Mouse (Mus musculus) naive thymus-derived CD4-positive, alpha-beta T cell, adult 2 months (primary cell): ENCODE data around the gene Pigk.
"Not testable (repeated sequence)": the region's sequence is repeated elsewhere in the genome, so short reads cannot be mapped to it uniquely, and the experiment has no call there.

Experiments
- DNase-seq: peaks from one replicate; pipeline ENCODE4 v3.0.0-alpha.2; 2011; ENCODE audit warnings: low read depth

Gene Pigk

DNA sequence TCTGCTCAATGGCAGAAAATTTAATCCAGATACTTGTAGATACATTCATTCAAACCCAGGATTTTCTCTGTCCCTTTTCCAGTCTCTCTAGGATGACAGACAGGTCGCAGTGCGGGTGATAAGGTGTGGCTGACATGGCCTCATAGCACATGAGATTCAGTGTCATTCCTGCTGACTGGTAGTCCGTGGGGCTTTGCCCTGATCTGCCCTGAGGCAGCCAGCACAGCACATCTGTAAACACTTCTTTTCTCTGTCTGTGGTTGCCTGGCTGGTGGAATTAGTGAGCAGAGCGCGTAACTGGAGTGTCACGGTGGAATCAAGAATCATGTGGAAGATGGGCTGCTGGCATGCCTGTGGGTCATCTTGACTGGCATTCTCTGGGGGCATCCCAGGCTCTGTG, 56.2 kb downstream of the Pigk start:
- DNase-seq: no peak

DNA sequence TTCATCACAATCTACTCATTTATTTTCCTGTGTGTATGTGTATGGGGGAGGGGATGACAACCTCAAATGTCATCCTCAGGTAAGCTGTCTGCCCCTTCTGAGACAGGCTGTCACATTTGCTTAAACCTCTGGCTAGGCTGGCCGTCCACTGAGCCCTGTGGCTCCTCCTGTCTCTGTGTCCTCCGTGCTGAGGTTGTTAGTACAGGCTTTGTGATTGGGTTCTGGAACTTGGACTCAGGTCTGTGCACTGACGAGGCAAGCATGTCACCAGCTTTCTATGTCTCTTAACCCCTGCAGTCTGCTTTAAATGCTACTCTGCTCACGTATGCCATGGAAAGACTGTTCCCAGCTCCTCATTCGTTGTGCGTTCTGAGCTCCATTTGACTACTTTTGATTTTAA, 62.5 kb downstream of the Pigk start:
- DNase-seq: no peak

DNA sequence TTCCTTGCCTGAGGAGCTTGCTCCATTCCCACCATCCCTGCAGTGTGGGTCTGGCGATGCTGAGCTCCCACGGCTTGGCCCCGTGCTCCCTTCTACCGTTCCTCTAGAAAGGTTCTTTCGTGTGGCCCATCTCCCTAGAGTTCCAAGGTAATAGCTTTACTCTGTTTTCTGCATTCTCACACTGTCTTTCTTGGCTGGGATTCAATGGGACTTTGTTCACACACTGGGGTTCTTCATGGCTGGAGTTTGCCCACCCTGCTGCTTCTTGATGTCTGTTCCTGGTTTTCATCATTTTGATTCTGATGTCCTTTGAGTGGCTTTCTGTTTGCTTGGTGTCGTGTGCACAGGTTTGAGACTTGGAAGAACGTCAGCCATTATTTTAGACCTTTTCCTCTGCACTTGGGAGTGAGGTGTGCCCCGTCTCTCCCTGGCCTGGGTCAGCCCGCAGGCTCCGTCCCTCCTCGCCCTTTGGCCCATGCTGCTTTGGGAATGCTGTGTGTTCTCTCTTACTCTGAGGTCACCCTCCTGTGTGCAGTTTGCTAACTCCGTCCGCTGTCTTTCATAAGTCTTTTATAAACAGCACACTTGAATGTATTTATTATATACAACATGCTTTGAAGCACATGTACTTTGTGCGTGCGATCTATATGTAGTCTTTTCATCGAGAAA, 63.1 kb downstream of the Pigk start:
- DNase-seq: no peak

DNA sequence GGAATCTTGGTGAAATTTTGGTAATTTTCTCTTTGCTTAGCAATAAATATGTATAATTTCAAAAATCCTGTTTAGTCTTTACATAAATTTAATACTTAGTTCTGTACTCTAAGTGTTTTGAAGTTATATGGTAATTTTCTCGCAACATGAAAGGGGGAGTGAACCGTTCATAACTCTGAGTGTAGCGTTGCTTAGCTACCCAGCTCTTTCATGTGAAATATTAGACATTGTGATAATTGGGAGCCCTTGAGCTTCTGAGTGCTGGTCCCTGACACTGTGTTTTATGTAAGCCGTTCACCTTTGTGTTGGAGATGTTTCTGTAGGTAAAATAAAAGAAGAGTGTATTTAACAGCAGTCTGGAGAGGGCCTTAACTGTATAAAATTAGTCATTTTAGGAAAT, 65.9 kb downstream of the Pigk start:
- no peak for DNase-seq

DNA sequence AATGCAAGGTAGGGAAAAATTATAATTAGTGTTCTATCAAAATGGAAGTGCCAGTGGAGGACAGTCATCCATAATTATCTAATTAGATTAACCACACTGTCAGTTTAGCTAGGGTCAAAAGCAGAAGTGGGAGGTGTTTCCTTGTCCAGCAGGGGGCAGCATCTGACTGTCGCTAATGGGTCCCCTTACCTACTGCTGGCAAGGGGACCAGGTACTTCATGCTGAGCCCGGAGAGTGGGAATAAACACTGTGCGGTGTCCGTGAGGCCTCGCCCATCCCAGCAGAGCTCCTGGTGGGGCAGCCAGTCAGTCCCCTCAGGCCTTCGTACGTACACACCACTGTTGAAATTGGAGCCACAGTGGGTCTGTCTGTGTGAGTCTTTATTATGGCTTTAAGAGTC, 69.9 kb downstream of the Pigk start:
- DNase-seq: peak; percentile 84

DNA sequence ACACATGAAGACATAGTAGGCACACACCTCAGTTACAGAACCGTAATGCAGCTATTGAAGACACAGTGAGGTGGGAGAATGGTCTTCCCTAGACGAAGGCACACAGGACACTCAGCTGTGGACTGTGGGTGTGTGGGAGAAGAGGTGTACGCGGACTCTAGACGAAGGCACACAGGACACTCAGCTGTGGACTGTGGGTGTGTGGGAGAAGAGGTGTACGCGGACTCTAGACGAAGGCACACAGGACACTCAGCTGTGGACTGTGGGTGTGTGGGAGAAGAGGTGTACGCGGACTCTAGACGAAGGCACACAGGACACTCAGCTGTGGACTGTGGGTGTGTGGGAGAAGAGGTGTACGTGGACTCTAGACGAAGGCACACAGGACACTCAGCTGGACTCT, 70.5 kb downstream of the Pigk start:
- DNase-seq: not testable (repeated sequence)

DNA sequence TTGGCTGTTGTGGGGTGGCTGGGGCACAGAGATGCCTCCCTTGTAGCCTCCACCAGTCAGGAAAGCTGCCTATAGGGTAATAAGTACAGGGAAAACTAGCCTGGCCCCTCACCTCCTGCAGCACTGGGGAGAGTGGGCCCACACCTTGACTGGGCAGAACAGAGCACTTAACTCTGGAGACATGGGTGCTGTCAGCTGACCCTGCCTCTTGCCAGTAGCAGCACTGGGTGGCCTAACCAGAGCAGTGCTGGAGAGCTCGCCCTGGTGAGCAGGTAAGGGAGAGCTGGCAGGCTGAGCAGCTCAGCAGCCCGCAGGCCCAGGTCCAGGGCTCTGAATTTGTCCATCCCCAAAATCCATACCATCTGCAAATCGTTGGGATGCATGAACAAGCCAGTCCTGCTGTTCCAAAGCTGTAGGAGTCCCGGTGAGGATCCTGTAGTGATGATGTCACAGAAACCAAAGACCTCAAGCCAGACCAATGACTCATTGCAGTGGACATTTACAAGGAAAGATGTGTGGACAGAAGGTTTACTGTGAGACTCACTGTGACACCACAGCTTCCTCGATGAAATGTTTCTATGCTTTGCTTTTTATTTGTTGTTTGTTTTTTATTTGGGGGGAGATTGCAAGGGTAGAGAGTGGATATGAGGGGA, 74.5 kb downstream of the Pigk start:
- not testable (repeated sequence) for DNase-seq

DNA sequence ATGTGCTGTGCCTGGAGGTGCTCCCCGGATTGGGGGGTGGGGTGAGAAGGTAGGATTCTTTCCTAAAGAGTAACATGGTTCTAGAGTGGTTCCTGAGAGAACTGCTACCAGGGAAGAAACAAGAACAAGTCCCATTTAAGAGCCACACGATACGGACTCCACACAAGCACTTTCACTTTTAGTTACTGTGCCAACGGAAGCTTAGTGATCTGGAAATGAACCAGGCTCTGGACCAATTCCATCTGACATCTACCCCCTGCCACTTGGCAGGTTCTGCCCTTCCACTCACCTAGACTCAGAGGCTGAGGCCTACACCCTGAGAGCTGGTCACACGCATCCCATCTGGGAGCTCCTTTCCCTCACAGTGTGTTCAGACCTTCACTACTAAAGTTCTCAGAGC, 78.7 kb downstream of the Pigk start:
- no peak for DNase-seq

DNA sequence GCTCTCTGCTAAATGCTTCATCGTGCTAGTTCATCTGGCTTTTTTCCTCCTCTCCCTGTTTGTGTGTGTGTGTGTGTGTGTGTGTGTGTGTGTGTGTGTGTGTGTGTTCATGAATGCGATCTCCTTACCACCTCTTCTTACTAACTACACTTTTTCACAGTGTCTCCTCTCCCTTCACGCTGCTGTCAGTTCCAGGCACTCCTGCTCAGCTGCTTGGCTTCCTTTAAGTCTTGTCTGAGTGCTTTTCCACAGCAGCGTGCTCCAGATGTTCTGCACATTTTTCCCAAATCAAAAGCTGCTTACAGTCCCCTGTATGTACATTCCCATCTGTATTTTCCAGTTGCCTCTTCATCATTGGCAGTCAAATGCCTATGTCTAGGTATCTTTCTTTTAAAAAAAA, 79.1 kb downstream of the Pigk start:
- DNase-seq: no peak

DNA sequence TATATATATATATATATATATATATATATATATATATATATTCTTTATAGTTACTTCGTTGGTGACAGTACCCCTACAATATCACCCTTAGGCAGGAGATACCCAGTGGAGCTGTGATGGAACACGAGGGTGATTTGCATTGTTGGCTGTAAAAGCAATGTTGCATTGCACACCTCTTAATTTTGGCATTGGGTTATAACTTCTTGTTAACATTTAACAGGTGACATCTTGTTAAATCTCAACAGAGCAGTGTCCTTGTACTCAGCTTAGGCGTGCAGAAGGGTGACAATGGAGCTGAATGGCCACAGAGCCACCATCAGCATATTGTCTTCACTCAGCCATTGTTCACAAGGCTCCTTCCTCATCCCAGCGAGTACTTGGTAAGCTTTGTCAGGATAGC, 82.3 kb downstream of the Pigk start:
- DNase-seq: no peak

DNA sequence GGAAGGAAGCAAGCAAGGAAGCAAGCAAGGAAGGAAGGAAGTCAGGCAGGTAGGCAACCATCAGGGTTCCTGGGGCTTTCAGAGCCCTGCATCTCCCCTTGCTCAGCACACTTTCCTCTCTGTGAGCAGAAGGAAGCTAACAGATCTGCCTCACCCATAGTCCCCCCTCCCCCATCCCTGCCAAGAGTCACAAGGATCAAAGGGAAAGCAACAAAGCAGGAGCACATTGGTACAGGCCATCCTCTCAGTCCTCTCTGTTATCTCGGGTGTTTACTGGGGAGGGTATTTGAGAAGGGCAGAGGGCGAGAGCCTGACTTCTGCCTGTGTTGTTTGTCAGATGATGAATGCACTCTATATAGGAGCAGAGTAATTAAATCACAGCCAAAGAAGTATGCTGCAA, 83.5 kb downstream of the Pigk start:
- no peak for DNase-seq

DNA sequence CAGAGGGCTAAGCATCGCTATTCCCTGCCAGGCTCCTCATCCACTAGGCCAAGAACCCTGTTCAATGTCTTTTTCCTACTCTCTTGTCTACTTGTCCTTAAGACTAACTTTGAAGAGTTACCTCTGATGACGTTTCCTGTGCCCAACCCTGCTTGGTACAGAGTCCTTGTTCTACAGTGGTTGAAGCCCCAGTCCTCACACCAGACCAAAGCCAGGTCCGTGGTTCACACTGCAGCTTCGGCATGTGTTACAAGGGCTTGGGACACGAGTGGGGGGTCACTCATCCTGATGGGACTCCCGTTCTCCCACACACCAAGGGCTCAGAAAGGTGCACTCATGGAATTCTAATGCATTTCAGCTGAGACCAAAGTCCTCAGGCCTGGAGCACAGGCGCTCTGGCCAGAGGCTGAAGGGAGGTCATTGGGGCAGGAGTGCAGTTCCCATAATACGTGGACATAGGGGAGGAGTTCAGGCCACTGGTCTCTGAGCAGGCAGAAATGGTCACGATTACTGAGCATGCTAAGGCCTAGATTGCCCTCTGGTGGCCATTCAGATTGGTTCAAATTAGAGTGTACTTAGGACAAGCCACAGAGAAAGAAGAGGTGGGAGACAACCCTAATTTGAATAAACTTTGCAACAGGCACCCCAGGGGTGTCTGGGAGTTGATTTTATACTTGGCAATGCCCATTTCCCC, 86.0 kb downstream of the Pigk start:
- peak; percentile 43 for DNase-seq

DNA sequence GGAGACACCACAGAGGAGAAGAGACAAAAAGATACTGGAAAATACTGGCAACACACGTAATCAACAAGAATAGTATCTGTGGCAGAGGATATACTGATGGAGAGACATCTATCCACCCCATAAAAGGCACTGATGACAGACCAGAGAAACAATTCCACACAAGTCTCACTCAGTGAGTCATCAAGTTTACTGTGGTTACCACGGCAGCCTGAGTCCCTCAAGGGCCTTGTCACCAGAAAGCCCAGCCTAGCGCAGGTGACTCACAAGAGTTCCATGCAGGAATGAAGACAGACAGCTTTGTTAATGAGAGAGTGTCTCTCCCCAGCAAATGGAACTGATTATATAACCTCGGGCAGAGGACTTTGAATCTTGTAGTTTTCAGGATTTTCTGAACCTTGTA, 100.0 kb downstream of the Pigk start:
- no peak for DNase-seq

DNA sequence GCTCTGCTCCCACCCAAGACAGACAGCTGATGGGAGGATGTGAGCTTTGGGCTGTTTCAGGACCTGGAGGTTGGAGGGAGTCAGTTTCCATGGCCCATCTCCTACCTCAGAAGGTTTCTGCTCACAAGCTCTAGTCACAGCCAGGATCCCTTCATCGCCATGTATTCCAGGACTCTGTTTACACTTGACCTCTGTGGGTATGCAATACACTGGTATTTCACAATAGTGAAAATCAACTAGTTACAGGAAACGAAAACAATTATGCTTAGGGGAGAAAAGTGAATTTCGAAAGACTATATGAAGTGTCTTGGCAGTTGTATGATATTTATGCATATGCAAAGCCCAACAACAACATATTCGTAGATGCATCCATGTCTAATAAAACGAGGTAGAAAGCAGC, 101.2 kb downstream of the Pigk start:
- DNase-seq: no peak

DNA sequence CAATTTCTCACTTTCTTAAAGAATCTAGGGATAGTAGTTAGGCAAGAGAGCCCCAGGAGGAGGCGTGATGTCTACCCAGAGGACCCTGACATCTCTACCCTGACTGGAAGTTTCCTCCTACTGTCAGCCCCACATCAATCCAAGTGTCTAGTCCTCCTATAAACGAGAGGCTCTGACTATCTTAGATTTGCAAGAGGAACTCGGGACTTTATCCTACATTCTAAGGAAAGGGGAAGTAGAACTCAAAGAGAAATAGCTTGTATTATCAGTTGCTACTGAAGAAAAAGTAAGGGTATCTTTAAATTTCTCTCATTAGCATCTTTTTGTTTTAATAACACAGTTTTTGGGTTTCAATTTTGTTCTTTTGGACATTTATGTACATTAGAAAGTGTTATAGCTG, 106.5 kb downstream of the Pigk start:
- no peak for DNase-seq

DNA sequence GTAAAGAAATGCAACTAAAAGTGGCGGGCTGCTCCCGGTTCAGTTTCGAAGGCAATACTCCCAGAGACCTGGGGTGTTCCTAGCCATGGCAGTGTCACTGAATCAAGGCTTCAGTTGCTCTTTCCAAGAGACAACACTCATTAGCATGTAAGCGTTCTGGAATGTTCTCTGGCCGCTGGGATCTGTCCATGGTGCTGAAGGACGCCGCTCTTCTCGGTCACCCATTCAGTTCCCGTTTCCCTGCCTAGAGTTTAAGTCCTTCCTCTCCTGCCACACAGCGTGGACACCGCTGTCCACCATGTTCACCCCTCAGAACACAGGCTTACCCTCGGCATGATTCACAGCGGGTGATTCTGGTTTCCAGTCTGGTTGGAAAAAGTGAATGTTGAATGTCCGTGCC, 107.3 kb downstream of the Pigk start:
- DNase-seq: peak; percentile 37

DNA sequence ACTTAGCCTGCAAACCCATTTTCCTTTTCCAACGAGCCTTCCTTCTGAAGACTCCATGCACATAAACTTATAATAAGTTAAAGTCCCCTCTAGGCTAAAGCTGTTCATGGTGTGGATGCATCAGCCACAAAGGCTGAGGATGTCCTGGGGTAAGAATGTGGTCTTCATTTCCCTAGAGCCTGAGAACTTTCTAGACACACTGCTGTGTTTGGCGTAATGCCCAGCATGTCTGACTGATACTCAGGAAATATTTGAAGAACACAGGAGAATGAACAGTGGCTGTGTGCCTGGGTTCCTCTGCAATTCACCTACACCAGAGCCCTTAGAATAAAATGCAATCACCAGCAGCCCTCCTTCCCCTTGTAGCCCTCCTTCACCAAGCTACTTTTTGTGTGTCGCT, 117.5 kb downstream of the Pigk start:
- no peak for DNase-seq

DNA sequence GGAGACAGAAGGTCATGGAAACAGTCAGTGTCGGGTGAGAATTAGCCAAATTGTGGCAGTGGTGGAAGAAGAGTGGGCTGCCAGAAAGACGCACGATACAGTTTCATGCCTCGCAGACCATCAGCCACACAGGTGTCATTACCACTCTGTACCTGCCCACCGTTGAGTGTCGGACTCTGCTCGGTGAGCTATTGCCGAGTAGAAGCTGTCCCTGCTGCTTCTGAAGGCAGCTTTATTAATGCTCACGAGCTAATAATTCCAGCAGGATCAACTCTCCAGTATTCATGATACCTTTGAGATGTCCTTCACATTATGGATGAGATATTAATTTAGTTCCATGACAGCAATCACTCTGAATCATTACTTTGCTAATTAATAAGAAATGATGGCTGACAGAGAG, 118.1 kb downstream of the Pigk start:
- DNase-seq: no peak

DNA sequence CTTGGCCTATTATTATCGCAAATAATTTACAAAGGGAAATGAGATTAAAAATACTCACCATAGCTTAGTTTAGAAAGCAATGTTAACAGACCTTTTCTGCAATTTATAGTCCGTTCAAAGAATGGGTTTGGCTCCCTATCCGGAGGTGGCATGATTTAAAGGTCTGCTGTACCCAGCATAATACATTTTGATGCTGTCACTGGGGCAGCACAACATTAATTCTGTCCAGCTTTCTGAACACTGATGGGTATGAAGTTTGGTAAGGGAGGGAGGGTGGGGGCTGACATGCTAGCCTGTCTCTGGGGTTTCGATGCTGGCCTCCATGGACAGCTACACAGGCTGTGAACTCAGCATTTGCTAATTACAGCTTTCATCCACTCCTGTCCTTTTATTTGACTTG, 118.5 kb downstream of the Pigk start:
- no peak for DNase-seq

DNA sequence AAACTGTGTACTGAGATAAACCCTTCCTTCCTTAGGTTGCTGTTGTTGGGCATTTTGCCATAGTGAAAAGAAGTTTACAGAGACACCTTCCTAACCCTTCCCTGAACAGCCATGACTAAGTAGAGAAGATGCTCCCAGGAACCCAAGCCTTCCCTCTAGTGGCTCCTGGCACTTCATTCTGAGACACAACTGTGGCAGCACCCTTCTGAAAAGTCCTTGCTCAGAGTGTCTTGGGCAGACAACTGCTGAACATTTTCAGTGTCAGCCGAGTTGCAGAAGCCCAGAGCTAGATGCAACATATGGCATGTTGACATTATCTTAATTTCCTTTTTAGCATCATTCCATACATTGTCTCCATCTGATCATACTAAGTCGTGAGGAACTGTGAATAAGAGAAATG, 123.5 kb downstream of the Pigk start:
- DNase-seq: no peak

DNA sequence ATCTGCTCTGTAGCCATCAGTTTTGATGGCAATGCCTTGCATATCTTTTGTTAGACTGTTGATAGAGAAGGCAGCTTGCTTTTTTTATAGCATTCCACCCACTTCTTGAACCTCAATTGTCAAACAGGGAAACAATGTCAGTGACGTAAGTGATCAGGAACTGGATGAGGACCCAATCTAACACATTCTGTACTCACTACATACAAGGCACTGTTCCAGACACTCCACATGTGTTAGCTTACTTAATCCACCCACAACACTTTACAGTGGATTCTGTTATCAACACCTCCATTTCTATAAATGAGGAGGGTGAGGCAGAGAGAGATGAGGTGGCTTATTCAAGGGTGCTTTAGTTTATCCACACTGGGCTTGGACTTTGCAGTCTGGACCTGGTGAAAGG, 124.0 kb downstream of the Pigk start:
- DNase-seq: no peak

DNA sequence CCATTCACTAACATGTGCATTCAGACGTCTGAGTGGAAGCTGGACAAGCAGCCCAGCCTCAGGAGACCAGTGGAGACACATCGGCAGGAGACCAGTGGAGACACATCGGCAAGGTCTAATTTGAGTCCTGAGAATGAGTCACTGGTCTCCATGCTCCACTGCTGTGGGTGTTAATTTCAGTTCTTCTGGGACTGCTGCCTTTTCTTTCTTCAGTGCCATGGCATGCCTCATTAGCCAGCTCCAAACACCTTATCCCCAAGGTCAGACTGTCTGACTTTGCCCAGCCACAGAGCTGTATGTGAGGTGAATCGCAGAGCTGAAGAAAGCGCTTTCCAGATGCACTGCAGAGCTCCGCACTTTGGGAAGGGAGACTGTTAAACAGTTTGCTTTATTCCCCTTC, 127.4 kb downstream of the Pigk start:
- no peak for DNase-seq

DNA sequence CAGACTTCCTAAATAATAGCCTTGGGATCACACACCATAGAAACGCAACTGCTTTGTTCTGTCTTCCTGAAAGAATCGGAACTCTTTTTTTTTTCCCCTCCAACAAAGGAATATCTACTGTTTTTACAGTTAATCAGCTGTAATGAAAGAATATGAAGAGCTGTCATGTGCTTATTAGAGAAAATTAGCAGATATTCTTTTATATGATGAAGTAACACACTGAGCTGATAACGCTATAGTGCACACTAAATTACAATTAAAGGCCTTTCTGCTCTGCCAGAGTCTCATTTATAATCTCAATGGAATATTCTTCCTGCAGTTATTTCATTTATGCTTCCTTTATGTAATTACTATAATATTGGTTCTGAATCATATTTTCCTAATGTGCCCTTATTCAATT, 128.7 kb downstream of the Pigk start:
- no peak for DNase-seq

DNA sequence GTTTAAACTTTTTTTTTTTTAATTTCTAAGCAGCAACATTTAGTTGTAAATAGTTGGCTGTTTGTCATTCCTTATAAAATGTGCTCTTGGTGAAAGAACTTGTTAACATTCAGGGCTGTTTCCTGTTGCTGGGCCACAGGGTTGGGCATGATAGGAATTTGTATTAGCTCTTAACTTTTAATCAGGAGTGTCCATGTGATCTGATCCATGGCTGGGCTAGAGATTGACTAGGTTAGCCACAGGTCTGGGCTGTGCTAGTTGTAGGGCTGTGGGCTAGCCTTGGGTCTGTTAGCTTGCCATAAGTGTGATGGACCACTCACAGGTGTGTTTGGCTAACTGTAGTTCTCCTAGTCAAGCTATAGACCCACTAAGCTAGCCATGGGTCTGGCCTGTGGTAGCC, 130.0 kb downstream of the Pigk start:
- DNase-seq: no peak
